Mouse (Mus musculus): ENCODE measurements around the gene Sec24b.

GRCm38 (mm10) chr3:130006141-130006540, 55.2 kb downstream of the Sec24b start:
- TF ChIP-seq CTCF (IDR thresholded peaks at IDR 0.05; ENCODE audit: low read depth) = no peak
- no peak for TF ChIP-seq EP300 (IDR thresholded peaks at IDR 0.05; ENCODE audit: low read depth)
